Mouse (Mus musculus) MEL (cell line): ENCODE results near the gene Adprh.

Source experiments
- CHD2 ChIP-seq: IDR thresholded peaks from 2 replicates; pipeline ENCODE4 v1.6.1; 2011; ENCODE audit warnings: low read length, improper control_type of control experiment
- CTCF ChIP-seq, 3 experiments: IDR thresholded peaks in 2 of 3; conservative IDR thresholded peaks in 1 of 3; 2 replicates each; pipeline ENCODE4 v1.5.1; 2011 to 2012; ENCODE audit warnings: low read length in 3 of 3, low read depth in 2 of 3, mild to moderate bottlenecking in 2 of 3, improper control_type of control experiment in 1 of 3, inconsistent platforms in 1 of 3, mixed read lengths in 1 of 3, moderate library complexity in 1 of 3; ENCODE audit not compliant: control insufficient read depth in 1 of 3, insufficient read depth in 1 of 3, poor library complexity in 1 of 3, severe bottlenecking in 1 of 3
- GATA1 ChIP-seq: IDR thresholded peaks from 2 replicates; pipeline ENCODE4 v1.6.1; 2011; ENCODE audit warnings: low read depth, low read length, improper control_type of control experiment
- MAFK ChIP-seq: IDR thresholded peaks from 2 replicates; pipeline ENCODE4 v1.6.1; 2011; ENCODE audit warnings: low read depth, mild to moderate bottlenecking, low read length, improper control_type of control experiment, borderline replicate concordance
- MAX ChIP-seq: IDR thresholded peaks from 2 replicates; pipeline ENCODE4 v1.6.1; 2011; ENCODE audit warnings: low read length, improper control_type of control experiment
- NELFE ChIP-seq: IDR thresholded peaks from 2 replicates; pipeline ENCODE4 v1.6.1; 2011; ENCODE audit warnings: low read depth, low read length, improper control_type of control experiment
- POLR2A ChIP-seq, 2 experiments: IDR thresholded peaks; 2 replicates each; pipeline ENCODE4 v1.6.1; 2011 to 2012; ENCODE audit warnings: low read length in 2 of 2, mild to moderate bottlenecking in 2 of 2, control low read depth in 1 of 2, improper control_type of control experiment in 1 of 2, low read depth in 1 of 2, moderate library complexity in 1 of 2; ENCODE audit not compliant: control insufficient read depth in 1 of 2, insufficient read depth in 1 of 2, poor library complexity in 1 of 2
- TAL1 ChIP-seq: IDR thresholded peaks from 2 replicates; pipeline ENCODE4 v1.6.1; 2012; ENCODE audit warnings: mild to moderate bottlenecking, inconsistent platforms, low read length, moderate library complexity, mixed read lengths
- TCF12 ChIP-seq: IDR thresholded peaks from 2 replicates; pipeline ENCODE4 v1.6.1; 2014; ENCODE audit warnings: low read depth, mild to moderate bottlenecking, inconsistent platforms, low read length, improper control_type of control experiment, moderate library complexity
- UBTF ChIP-seq: IDR thresholded peaks from 2 replicates; pipeline ENCODE4 v1.6.1; 2012; ENCODE audit warnings: low read depth, mild to moderate bottlenecking, inconsistent platforms, low read length, improper control_type of control experiment, moderate library complexity, borderline replicate concordance; ENCODE audit not compliant: insufficient read depth
- ZC3H11A ChIP-seq: IDR thresholded peaks from 2 replicates; pipeline ENCODE4 v1.6.1; 2012; ENCODE audit warnings: low read depth, mild to moderate bottlenecking, inconsistent platforms, low read length, improper control_type of control experiment
- ZNF384 ChIP-seq: IDR thresholded peaks from 2 replicates; pipeline ENCODE4 v1.6.1; 2012; ENCODE audit warnings: low read depth, mild to moderate bottlenecking, inconsistent platforms, low read length, improper control_type of control experiment

DNA sequence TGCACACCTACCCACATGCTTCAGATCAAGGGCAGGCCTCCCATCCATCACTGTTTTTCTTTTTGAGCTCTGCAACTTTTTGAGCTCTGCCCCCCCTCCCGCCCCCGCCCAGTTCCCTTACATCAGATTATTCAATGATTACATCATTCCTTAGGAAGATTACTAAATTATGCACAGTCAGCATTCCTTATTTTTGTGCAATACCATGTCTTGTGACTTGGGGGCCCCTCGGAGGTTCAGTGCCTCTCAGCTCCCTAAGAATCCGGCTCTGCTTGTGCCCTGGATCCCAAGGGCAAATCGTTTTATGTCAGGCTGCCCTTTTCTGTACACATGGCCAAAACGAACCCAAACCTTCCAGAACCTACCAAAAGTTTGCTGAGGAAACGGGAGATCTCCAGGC, 37.5 kb downstream of the Adprh start:
- TF ChIP-seq MAX (no peak), POLR2A (IDR thresholded peaks at IDR 0.05; ENCODE audit: control insufficient read depth in 1 of 2, insufficient read depth in 1 of 2, low read depth in 1 of 2, low read length in 2 of 2, poor library complexity in 1 of 2) (no peak), CTCF (IDR thresholded peaks at IDR 0.05 in 2 of 3, conservative IDR thresholded peaks at IDR 0.05 in 1 of 3; ENCODE audit: control insufficient read depth in 1 of 3, insufficient read depth in 1 of 3, low read depth in 2 of 3, low read length in 3 of 3, poor library complexity in 1 of 3, severe bottlenecking in 1 of 3) (no peak), GATA1 (no peak), MAFK (0 out of 2 replicates have a peak, but pooled peaks have one; percentile 33), NELFE (no peak), ZNF384 (no peak), ZC3H11A (no peak), CHD2 (no peak), TAL1 (no peak), UBTF (no peak), TCF12 (no peak)
